Mouse (Mus musculus) embryonic stem cell, embryonic (primary cell): ENCODE measurements at regions not wholly inside any gene's neighbourhood (a gene's known extent, or its start where the extent isn't known, plus 50 kb on each side); places are given as distances from the start of the nearest gene placed in this dataset.

Source experiments
- CTCF ChIA-PET, 4 experiments: fragments of 300-600 bp in 2 of 4; fragments of 350-600 bp in 2 of 4; sonication (Branson Sonifier 250); formaldehyde crosslinking; loops; one replicate each; lab custom pipeline; 2022; ENCODE audit warnings: inconsistent platforms in 2 of 4; lab: Charles Lee
- POLR2A ChIA-PET, 4 experiments: fragments of 300-600 bp in 2 of 4; fragments of 350-600 bp in 2 of 4; sonication (Branson Sonifier 250); formaldehyde crosslinking; loops; one replicate each; lab custom pipeline; 2022; ENCODE audit warnings: antibody characterized with exemption in 4 of 4, inconsistent platforms in 1 of 4; lab: Charles Lee

DNA sequence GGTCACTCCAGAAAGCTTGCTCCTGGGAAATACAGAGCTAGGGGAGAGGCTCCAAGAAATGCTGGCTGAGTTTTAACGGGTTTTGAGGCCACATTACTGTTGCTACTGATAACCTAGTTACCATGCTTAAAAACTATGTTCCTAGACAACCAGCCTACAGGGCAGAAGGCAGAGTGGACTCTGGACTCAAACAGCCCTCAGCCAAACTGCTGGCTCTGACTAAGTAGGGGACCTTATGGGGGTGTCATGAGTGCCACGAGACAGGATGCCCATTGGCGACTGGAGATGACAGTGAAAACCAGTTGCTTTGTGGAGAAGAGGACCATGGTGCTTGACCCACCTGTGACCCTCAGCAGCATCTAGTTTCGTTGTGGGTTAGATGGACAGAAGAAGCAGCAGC, 306.5 kb downstream of the Gpam start:
- ChIA-PET CTCF (no interaction called here), POLR2A (no interaction called here)

DNA sequence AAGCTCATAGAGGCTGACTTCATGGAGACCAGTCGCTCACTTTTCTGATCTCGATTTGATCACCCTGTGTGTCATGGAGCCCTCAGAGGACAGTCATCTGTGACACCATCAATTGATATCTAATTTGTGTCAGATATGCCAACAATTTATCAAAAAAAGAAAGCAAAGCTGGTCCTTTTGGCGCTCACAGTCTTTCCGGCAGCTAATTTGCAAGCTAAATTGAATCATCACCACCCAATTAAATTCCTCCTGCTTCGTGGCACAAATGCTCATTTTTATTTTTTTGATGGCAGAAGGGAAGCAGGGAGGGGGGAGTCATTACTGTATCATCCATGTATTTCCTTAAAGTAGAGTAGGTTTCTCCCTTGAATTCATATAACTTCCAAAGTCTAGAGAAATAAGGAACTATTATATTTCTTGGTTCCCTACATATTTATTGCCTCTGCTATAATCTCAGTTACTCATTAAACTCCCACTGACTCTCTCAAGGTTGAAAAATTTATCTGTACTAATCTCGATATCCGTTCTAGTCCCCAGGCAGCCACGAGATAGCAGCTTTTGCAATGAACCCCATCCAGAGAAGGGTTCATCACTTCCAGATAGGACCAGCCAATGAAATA, 325.8 kb downstream of the Gpam start:
- POLR2A ChIA-PET = no interaction called here
- CTCF ChIA-PET = interaction anchor here in 1 of 4 experiments (0.6 kb wide), 1 partner anchor 10 kb away, joined by 7 read pairs; no protein-coding TSS in a partner anchor

DNA sequence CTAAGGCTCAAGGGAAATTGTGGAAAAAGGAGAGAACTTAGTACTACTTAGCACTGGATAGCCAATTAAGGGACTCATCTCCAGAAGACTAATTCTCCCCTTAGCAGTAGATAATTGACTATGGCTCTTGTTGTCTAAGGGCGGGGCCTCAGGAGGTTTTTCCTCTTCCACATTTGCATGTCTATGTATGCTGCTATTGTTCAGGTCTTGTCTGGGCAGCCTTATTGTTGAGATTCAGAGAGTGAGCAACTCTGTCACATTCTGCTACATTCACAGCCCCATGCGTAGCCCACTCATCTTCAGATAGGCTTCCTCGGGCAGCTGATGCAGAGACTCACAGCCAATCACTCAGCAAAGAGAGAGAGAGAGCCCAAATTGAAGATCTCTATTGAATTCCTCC, 339.9 kb downstream of the Gpam start:
- ChIA-PET POLR2A (no interaction called here), CTCF (no interaction called here)

DNA sequence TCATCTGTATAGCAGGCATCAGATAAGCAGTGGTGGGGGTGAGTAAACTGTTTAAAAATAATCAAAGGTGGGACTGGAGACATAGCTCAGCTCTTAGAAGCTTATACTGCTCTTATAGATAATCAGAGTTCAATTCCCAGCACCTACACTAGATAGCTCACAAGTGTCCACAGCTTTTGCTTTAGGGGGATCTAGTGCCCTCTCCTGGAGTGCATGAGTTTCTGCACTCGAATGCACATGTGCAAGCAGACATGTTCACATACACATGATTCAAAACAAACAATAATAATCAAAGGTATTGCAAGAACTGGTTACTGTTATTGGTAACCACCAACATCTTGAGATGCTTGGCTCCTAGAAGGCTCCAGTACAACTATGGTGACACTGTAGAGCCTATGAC, 343.3 kb downstream of the Gpam start:
- ChIA-PET POLR2A (no interaction called here), CTCF (interaction anchor here in 3 of 4 experiments (0.5 to 1.0 kb wide), 6 partner anchors 182 to 1036 kb away, joined by 3 to 4 read pairs (median 3); no protein-coding TSS in a partner anchor)

DNA sequence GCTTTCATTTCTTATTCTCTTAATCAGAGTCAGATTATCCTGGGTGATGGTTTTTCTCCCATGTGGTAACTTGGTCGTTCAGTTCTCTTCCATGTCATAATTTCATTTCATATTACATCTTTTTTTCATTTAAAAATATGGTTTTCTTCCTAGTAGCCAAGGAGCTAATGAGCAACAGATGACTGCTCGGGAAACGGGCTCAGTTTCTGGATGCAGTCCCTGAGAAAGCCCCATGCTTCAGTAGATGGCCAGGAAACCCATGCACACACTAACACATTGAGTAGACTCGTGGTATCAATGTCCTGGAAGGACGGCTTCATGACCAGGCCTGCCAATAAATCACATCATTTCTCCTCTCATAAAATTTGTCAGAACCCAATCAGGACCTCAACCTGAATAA, 369.3 kb downstream of the Gpam start:
- CTCF ChIA-PET = no interaction called here
- POLR2A ChIA-PET = no interaction called here

DNA sequence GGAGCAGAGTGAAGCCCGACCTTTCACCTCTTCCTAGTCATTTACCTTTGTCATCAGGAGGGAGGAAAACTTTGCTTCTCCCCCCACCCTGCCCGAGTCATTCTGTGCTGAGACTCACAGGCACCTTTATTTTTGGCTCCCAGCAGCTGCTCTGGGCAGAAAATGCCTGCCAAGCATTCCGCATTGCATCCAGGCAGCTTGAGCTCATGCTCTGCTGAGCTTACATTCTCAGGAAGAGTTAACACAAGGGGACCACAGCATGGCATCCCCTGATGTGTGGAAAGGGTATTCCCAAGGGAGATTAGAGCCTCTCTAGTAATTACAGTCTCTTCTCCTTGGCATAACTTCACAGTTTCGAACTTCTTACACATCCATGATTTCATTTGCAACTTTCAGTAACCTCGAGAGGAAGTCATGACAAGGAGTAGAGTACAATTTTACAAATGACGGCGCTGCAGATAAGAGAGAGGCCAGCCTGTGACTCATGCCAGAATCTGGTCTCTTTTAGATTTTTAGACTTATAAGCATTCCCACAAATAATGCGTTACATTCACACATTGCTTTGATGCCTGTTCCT, 370.3 kb downstream of the Gpam start:
- POLR2A ChIA-PET = interaction anchor here in 1 of 4 experiments (0.7 kb wide), 1 partner anchor 670 kb away, joined by 3 read pairs; no protein-coding TSS in a partner anchor
- CTCF ChIA-PET = no interaction called here

DNA sequence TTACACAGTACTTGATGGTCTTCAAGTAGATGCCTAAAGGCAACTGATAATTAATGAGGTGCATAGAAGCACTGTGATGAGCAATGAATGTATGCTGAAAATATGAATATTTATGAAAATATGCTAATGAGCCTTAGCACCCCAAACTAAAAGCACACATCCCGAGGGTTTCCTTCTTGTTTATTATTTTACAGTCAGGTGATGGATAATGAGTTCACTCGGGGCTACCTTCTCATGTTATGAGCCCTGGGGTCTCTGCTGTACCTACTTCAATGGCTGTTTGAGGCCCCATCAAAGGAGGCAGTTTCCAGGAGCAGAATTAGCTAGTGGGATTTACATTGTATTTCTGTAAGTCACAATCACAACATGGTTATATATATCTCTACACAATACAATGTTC, 371.6 kb downstream of the Gpam start:
- CTCF ChIA-PET = interaction anchor here in 1 of 4 experiments (0.7 kb wide), 1 partner anchor 1964 kb away, joined by 3 read pairs; no protein-coding TSS in a partner anchor

DNA sequence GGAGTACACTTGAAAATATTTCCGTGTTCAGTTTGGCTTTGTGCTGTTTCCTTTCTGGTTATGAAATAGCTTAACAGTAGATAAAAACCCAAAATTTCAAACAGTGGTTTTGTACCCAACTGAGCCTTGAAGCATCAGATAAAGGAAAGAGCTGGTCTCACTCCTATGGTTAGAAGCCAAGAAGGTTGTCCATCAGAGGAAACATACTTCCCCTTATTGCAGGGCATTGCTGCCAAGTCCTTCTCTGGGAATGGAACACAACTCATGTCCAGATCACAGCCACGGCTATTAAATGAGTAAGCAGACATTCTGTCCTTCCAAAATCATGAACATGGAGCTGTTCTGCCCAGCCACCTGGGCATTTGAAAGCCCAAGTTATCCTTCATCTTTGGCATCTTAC, 393.1 kb downstream of the Gpam start:
- POLR2A ChIA-PET = no interaction called here
- CTCF ChIA-PET = no interaction called here

More for the DNA sequence above, 371.6 kb downstream of the Gpam start:
- POLR2A ChIA-PET = no interaction called here

DNA sequence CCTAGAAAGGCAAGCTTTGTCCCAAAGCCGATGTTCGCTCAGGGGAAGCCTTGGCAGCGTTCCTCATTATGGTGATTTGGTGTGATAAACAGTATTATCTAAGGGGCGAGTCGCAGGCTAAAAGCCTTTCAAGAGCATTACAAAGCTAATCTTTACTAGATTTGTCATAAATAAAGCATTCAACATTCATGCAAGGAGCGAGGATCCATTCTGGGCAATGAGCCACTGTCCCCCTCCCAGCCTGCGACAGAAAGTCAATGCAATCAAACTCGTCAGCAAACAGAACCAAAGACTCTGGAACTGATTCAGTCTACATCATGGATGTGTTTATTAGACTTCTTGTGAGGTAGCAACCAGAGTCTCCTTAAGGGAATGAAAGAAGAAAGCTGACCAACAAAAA, 395.3 kb downstream of the Gpam start:
- POLR2A ChIA-PET = no interaction called here
- CTCF ChIA-PET = no interaction called here

DNA sequence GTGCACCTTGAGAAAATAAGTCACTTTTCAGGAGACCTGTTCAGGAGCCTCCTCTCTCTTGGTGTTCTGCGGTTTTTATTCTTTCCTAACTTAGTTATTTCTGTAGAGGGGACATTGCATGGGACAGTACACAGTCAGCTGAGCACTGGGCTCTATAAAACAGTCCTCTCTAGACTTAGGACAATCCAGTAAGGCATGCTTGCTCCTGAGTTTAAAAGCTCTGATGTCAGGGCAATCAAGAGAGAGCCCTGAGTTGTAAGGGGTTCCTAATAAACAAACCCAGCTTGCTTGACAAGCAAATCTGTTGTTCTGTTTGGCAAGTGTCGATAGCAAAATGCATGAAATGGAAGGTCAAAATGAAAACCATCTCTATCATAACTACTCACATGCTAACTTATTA, 395.7 kb downstream of the Gpam start:
- CTCF ChIA-PET = no interaction called here

DNA sequence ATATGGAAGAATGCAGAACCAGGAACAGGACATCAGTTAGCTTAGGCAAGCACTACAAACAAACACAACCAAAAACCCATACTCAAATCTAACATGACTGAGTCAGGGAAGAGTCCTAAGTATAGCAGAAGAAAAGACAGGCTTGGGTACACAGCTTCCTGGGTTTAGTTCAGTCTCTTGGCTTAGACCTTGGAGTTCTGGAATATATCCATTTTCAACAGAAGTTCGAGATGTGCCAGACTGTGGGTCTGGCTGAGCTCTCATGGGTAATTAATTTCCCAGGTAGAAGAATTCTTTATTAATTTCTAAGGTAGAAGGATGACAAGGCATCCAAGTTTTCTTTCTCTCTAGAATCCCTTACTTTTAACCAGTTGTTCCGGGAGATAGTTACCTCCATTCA, 396.2 kb downstream of the Gpam start:
- CTCF ChIA-PET = no interaction called here
- POLR2A ChIA-PET = interaction anchor here in 1 of 4 experiments (0.6 kb wide), 1 partner anchor 34 kb away, joined by 6 read pairs; no protein-coding TSS in a partner anchor

More for the DNA sequence above, 395.7 kb downstream of the Gpam start:
- POLR2A ChIA-PET = no interaction called here

DNA sequence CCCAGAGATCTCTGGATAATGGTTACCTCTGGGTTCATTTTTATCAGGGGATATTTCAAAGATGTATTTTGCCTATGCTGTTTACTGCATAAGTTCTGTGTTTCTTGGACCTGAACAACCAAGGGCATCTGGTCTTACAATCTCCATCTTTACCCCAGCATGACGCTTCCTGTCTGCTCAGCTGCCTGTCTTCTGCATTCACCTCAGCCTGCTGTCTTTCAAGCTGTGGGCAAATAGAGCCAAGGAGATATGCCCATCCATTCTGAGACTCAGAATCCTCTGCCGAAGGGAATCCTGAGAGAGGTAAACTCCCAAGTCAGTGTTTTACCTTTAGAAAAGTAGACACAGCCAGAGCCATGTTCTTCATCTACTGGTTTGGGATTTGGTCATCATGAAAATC, 396.7 kb downstream of the Gpam start:
- POLR2A ChIA-PET = interaction anchor here in 1 of 4 experiments (0.6 kb wide), 1 partner anchor 35 kb away, joined by 6 read pairs; no protein-coding TSS in a partner anchor
- CTCF ChIA-PET = no interaction called here

DNA sequence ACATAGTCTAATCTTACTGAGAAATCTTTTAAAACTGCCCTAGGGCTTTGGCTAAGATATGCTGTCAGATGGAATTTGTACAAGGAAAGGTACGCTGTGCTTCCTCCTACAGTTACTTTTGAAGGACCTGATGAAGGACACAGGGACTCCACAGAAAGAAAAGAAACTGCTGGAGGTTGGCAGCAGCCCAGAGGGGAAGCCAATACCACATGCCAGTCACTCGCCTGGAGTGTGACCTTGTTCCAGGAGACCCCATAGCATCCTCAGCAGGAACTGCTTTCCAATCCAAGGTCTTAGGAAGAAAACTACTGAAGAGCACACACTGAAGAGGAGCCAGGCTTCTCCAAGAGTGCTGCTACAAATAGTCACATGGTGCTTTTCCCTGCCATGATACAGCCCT, 404.9 kb downstream of the Gpam start:
- POLR2A ChIA-PET = no interaction called here
- CTCF ChIA-PET = no interaction called here

DNA sequence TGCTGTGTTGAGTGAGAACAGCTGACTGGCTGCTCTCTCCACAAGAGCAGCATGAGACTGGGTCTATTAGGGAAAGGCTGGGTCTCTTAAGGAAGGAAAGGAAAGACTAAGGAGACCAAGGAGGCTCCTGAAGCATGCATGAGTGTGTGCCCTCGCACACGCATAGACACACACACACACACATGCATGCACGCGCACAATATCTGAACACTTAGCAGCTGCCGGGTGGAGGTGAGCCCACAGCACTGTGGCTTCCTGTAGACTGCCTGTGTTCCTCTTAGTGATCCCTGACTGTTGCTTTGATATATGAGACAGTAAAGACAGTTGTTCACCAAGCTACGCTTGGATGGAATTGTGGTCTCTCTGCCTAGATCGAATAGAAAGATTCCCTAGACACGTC, 429.6 kb downstream of the Gpam start:
- CTCF ChIA-PET = no interaction called here
- POLR2A ChIA-PET = no interaction called here

DNA sequence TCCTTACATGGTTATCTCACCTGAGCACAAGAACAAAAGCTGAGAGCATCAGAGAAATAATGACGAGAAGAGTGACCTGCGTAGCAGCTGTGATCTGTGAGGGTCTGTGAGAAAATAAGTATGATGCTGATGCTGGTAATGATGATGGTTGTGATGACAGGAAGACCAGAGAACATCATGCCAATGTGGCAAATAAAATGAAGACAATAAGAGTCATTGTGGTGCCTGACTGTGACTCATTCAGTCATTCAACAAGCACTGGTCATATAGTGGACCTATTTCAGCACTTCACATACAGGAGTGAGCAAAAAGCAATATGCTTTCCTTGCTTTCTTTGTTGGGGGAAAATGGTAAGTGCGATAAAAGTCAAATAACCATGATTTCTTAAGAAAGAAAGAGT, 433.3 kb downstream of the Gpam start:
- ChIA-PET POLR2A (no interaction called here), CTCF (interaction anchor here in 1 of 4 experiments (0.5 kb wide), 1 partner anchor 369 kb away, joined by 5 read pairs; no protein-coding TSS in a partner anchor)

DNA sequence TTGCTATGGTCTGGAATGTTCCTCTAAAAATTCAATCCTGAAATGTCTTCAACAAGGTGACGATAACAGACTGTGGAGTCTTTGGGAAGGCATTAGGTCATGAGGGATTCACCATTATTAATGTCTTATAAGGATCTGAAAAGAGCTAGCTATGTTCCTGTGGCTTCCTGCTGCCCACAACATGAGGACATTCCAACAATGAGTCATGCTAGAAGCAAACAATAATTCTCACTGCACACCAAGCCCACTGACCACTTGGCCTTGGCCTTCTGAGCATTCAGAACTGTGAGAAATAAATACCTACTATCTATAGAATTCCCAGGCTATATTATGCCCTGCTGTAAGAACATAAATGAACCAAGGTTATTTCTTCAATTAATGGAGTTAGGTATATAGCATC, 433.9 kb downstream of the Gpam start:
- CTCF ChIA-PET = no interaction called here

DNA sequence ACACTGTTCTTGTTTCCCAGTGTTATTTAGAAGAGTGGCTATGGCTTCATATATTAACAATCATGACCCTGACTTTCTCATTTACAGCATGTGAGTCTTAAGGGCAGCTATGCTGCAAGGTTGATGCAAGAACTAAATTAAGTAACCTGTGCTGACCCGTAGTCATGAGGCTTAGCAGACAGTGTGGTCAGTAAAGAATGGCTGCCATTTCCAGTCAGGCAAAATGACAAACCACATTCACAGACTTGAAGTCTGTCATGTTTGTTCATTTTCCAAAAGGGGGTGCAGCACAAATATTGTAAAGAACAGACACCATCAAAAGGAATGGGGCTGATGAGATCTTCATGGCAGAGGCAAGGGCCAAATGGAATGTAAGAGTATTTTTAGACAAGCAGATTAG, 435.2 kb downstream of the Gpam start:
- CTCF ChIA-PET = no interaction called here
- POLR2A ChIA-PET = no interaction called here

More for the DNA sequence above, 433.9 kb downstream of the Gpam start:
- POLR2A ChIA-PET = no interaction called here

DNA sequence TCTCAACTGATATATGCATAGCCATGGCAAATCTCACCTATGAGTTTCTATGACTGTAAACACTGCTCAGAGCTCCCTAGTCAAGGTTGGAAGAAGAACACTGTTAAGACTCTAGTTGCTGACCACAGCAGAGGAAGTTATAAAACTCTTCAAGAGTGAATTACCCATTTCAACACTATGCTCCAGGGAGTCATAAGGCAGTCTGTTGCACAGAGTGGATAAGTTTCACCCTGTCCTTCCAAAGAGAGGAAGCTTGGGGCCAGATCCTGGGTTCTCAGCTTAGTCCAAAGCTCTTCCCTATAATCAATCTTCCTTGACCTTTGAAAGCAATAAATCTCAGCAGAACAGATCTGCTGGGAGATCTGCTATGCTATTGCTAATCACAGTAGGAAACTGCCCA, 438.4 kb downstream of the Gpam start:
- CTCF ChIA-PET = interaction anchor here in 1 of 4 experiments (0.6 kb wide), 1 partner anchor 374 kb away, joined by 3 read pairs; no protein-coding TSS in a partner anchor

DNA sequence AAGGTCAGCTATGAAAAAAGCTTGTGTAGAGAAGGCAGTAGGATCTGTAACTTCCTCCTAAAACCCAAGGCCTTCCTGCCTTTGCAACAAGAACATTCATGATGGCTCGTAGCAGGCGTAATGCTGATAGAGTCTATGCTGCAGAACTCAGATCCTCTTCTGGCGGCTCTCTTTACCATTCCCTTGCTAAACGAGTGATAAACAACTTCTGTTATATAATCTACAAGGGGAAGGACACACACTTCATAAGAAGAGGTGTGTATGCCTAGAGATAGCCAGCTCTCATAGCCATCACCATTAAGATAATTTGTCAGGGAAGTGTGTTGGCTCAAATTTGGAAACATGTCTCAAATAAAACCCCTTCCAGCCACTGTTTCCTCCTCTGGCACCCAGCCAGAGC, 441.9 kb downstream of the Gpam start:
- CTCF ChIA-PET = no interaction called here
- POLR2A ChIA-PET = no interaction called here

More for the DNA sequence above, 438.4 kb downstream of the Gpam start:
- POLR2A ChIA-PET = interaction anchor here in 1 of 4 experiments (0.5 kb wide), 1 partner anchor 170 kb away, joined by 5 read pairs; no protein-coding TSS in a partner anchor
